Mouse (Mus musculus) lung, postnatal 0 days (tissue): ENCODE data around the gene Zfp609. TPM values are rescaled to one million over a fixed set of nuclear protein-coding genes. Genes with fewer than 3 reads are reported as not detected.
A peak's percentile ranks its signal among the peaks of the same experiment; 100 is the strongest.

ENCODE experiments used
- ATAC-seq: fragments of 200-750 bp; cut with Nextera tagmentation; 2 replicates; pipeline ENCODE4 v1.8.0; 2017; ENCODE audit warnings: moderate library complexity
- DNase-seq: peaks from one replicate; pipeline ENCODE4 v3.0.0-alpha.2; 2016; ENCODE audit warnings: low spot score
- H3K27ac ChIP-seq: fragments of 300-500 bp; sonication (generic); 2 replicates; pipeline ENCODE4 v1.5.1; 2014; ENCODE audit warnings: antibody characterized with exemption, mild to moderate bottlenecking, low read length, mixed read lengths
- H3K27me3 ChIP-seq: fragments of 300-500 bp; sonication (generic); replicated peaks from 2 replicates; pipeline ENCODE4 v1.6.1; 2014; ENCODE audit warnings: low read length, mixed read lengths; ENCODE audit not compliant: insufficient read depth
- H3K36me3 ChIP-seq: fragments of 300-500 bp; sonication (generic); 2 replicates; pipeline ENCODE4 v1.6.1; 2014; ENCODE audit warnings: low read length, mixed read lengths; ENCODE audit not compliant: insufficient read depth
- H3K4me1 ChIP-seq: fragments of 300-500 bp; sonication (generic); 2 replicates; pipeline ENCODE4 v1.6.1; 2014; ENCODE audit warnings: antibody characterized with exemption, low read depth, low read length, mixed read lengths; ENCODE audit not compliant: insufficient read depth
- H3K4me2 ChIP-seq: fragments of 300-500 bp; sonication (generic); replicated peaks from 2 replicates; pipeline ENCODE4 v1.6.1; 2014; ENCODE audit warnings: low read depth, mild to moderate bottlenecking, low read length, moderate library complexity, mixed read lengths
- H3K4me3 ChIP-seq: fragments of 300-500 bp; sonication (generic); 2 replicates; pipeline ENCODE4 v1.5.1; 2014; ENCODE audit warnings: low read depth, low read length
- H3K9ac ChIP-seq: fragments of 300-500 bp; sonication (generic); replicated peaks from 2 replicates; pipeline ENCODE4 v1.6.1; 2014; ENCODE audit warnings: low read depth, mild to moderate bottlenecking
- H3K9me3 ChIP-seq: fragments of 300-500 bp; sonication (generic); 2 replicates; pipeline ENCODE4 v1.6.1; 2016; ENCODE audit warnings: low read length, mixed read lengths
- CTCF ChIP-seq: IDR thresholded peaks from 2 replicates; pipeline ENCODE4 v1.5.1; 2016; ENCODE audit warnings: antibody characterized with exemption, mild to moderate bottlenecking
- EP300 ChIP-seq: IDR thresholded peaks from 2 replicates; pipeline ENCODE4 v1.6.1; 2016; ENCODE audit warnings: antibody characterized with exemption, mild to moderate bottlenecking, control low read depth
- WGBS: fragments of 180-500 bp; shearing (Covaris S2); extraction: QIAGEN DNeasy Blood & Tissue Kit; methylation state at CpG from one replicate; pipeline ENCODE4 v1.1.7; 2014; 5-methylcytosine and 5-hydroxymethylcytosine counted together
- polyA plus RNA-seq: library from polyadenylated mRNA; unstranded; fragments of >200 nt; fragmentation: Nextera tagmentation; extraction: Ambion mirVana; gene quantifications from 2 replicates; pipeline ENCODE4 v1.2.1, GENCODE M21; 2015

Zfp609 gene
- polyA plus RNA-seq, 1 experiment from 2014 or later = 5.0 TPM

GRCm38 (mm10) chr9:65829410-65829809 lies 2.0 kb upstream of the Zfp609 start:
- DNase-seq = peak; percentile 85
- Histone ChIP-seq H3K9ac (no peak overlapping the region), H3K9me3 (no peaks in the 10 kb centered on the region), H3K4me1 (peaks cover 14% of the 10 kb centered on the region), H3K27ac (no peak overlapping the region), H3K4me2 (no peak overlapping the region), H3K27me3 (no peaks in the 10 kb centered on the region), H3K4me3 (no peak overlapping the region), H3K36me3 (no peaks in the 10 kb centered on the region)
- 95% methylated on average over 1 of the region's 2 CpGs for WGBS
- 0 out of 2 replicates have a peak, but pooled peaks have one; percentile 28 for TF ChIP-seq EP300
- peak; percentile 74 for TF ChIP-seq CTCF
- ATAC-seq = no peak

- Histone ChIP-seq H3K4me1 (peaks cover 17% of the 10 kb centered on the region), H3K9me3 (no peaks in the 10 kb centered on the region), H3K4me2 (peak overlapping the region; percentile 71), H3K36me3 (no peaks in the 10 kb centered on the region), H3K27me3 (no peaks in the 10 kb centered on the region), H3K9ac (no peak overlapping the region), H3K27ac (0 out of 2 replicates have a peak overlapping the region, but pooled peaks have one; percentile 34), H3K4me3 (peak overlapping the region; percentile 87)
- peak; percentile 80 for DNase-seq
- WGBS = 8% methylated on average over 3 of the region's 3 CpGs
- TF ChIP-seq EP300 (peak; percentile 84), CTCF (no peak)
- ATAC-seq = peak; percentile 30
These were observed 1.1 kb upstream of the Zfp609 start for GRCm38 (mm10) chr9:65828511-65828910.

- Histone ChIP-seq H3K4me3 (peak overlapping the region; percentile 87), H3K4me1 (peaks cover 17% of the 10 kb centered on the region), H3K9ac (peak overlapping the region; percentile 89), H3K27me3 (no peaks in the 10 kb centered on the region), H3K9me3 (no peaks in the 10 kb centered on the region), H3K36me3 (no peaks in the 10 kb centered on the region), H3K27ac (peak overlapping the region; percentile 98), H3K4me2 (peak overlapping the region; percentile 71)
- DNase-seq (no peak), ATAC-seq (no peak)
- 0% methylated on average over 13 of the region's 13 CpGs for WGBS
- TF ChIP-seq CTCF (no peak), EP300 (no peak)
These were observed 646 bp upstream of the Zfp609 start for GRCm38 (mm10) chr9:65828016-65828403.

- no peaks in the 10 kb centered on the region for H3K36me3 ChIP-seq
- DNase-seq (peak; percentile 86), ATAC-seq (peak; percentile 27)
- WGBS = under 1% methylated on average over 28 of the region's 31 CpGs
- peaks cover 17% of the 10 kb centered on the region for H3K4me1 ChIP-seq
- TF ChIP-seq CTCF (peak; percentile 28), EP300 (no peak)
- H3K9me3 ChIP-seq = no peaks in the 10 kb centered on the region
- peak overlapping the region; percentile 98 for H3K27ac ChIP-seq
- peak overlapping the region; percentile 89 for H3K9ac ChIP-seq
- no peaks in the 10 kb centered on the region for H3K27me3 ChIP-seq
- peak overlapping the region; percentile 87 for H3K4me3 ChIP-seq
- peak overlapping the region; percentile 71 for H3K4me2 ChIP-seq
These were observed 598 bp downstream of the Zfp609 start for GRCm38 (mm10) chr9:65826588-65827343.

GRCm38 (mm10) chr9:65826226-65826587 lies 1.2 kb downstream of the Zfp609 start:
- ATAC-seq (0 out of 2 replicates have a peak, but pooled peaks have one; percentile 2), DNase-seq (peak; percentile 47)
- H3K9me3 ChIP-seq = no peaks in the 10 kb centered on the region
- no peak for TF ChIP-seq CTCF
- no peak for TF ChIP-seq EP300
- no peaks in the 10 kb centered on the region for H3K27me3 ChIP-seq
- WGBS = 1% methylated on average over 4 of the region's 4 CpGs
- peak overlapping the region; percentile 89; the same call in 1 of the 2 replicates for H3K9ac ChIP-seq
- peak overlapping the region; percentile 87 for H3K4me3 ChIP-seq
- peak overlapping the region; percentile 71 for H3K4me2 ChIP-seq
- H3K36me3 ChIP-seq = no peaks in the 10 kb centered on the region
- H3K4me1 ChIP-seq = peaks cover 17% of the 10 kb centered on the region
- peak overlapping the region; percentile 98 for H3K27ac ChIP-seq

- Histone ChIP-seq H3K4me1 (peaks cover 16% of the 10 kb centered on the region), H3K9me3 (no peaks in the 10 kb centered on the region), H3K27ac (peak overlapping the region; percentile 55), H3K36me3 (no peaks in the 10 kb centered on the region), H3K4me2 (peak overlapping the region; percentile 27; the same call in 1 of the 2 replicates), H3K4me3 (no peak overlapping the region), H3K27me3 (no peaks in the 10 kb centered on the region), H3K9ac (no peak overlapping the region)
- TF ChIP-seq CTCF = no peak
- TF ChIP-seq EP300 = peak; percentile 10; the same call in 1 of the 2 replicates
- ATAC-seq (no peak), DNase-seq (peak; percentile 67)
- WGBS = 37% methylated on average over 10 of the region's 10 CpGs
These were observed 3.5 kb downstream of the Zfp609 start for GRCm38 (mm10) chr9:65823716-65824462.
